9 mouse cellular contexts compared by ENCODE assay signal in the genomic region with DNA sequence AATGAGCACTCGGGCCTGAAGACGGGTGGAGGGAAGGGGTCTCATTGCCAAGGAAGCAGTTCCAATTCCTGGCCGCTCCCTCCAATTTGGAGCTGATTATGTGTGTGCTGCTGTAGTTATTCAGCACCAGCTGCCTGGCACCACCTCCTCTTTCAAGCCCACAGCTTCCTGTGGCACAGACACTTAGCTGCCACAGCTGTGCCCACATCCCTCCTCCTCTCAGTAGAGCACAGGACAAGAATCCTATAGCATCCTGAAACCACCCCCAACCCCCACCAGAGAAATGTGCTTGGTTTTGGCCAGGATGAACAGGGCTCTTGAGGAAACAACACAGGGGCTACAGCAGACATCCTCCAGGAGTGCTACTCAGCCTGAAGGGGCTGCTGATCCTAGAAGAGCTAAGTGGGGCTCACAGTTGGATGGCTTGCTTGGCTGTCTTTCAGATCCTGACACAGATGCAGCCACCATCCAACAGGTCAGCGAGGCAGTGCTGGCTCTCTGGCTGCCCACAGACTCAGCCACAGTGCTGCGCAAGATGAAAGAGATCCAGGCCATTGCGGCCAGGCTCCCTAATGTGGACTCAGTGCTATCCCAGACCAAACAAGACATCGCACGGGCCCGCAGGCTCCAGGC. TPM values are rescaled to one million over a fixed set of nuclear protein-coding genes. Genes with fewer than 3 reads are reported as not detected.
A peak's percentile ranks its signal among the peaks of the same experiment; 100 is the strongest.
DNase-seq lines count a peak whose midpoint lies in the region; ATAC-seq and TF ChIP-seq lines count a peak whose summit lies in the region.
"Had no signal": no experiment of that assay in that cellular context is flagged by ENCODE, and none has a peak within 500 bp of the region (broad histone marks: within the 10 kb centered on the region; RNA-seq: fewer than 3 reads in every experiment).

No protein-coding gene starts in this region.

- H3K4me1 ChIP-seq in hindbrain, embryonic 14.5 days (replicated peaks; ENCODE audit: control insufficient read depth, insufficient read depth, low read length), result 0 out of 2 replicates have a peak, but pooled peaks cover 7% of the 10 kb centered on the region
- no peaks in the 10 kb centered on the region for H3K4me1 ChIP-seq in kidney, adult 2 months (ENCODE audit: control insufficient read depth, insufficient read depth, low read length)

- TF ChIP-seq CTCF in kidney, adult 2 months (conservative IDR thresholded peaks at IDR 0.05; ENCODE audit: insufficient read depth, insufficient read length, low read depth, low read length), result no peak

- DNase-seq in 3134 (ENCODE audit: extremely low read depth, insufficient read length, low spot score), result peak; percentile 62
- DNase-seq in CD4-positive, CD25-positive, alpha-beta regulatory T cell, adult 2 months (ENCODE audit: low read depth, low spot score), result peak; percentile 75
- DNase-seq in hindbrain, embryonic 14.5 days (ENCODE audit: low spot score), result no peak
- DNase-seq in naive thymus-derived CD4-positive, alpha-beta T cell, adult 2 months (ENCODE audit: low read depth), result peak; percentile 76
- no peak for DNase-seq in ovary, postnatal 10 days (ENCODE audit: low spot score)
- no peak for DNase-seq in kidney, adult 2 months
- no peak for DNase-seq in gastrocnemius, postnatal 10 days
- no peak for DNase-seq in adrenal gland, postnatal 36 days

- 77% methylated on average over 9 of the region's 9 CpGs for WGBS in hindbrain, embryonic 14.5 days
- 82% methylated on average over 9 of the region's 9 CpGs for WGBS in kidney, adult 2 months

- H3K9ac ChIP-seq in hindbrain, embryonic 14.5 days, result peak overlapping the region; percentile 34; the same call in 1 of the 2 replicates
- H3K9ac ChIP-seq: neural tube, embryonic 12.5 days had no signal

- H3K4me3 ChIP-seq in hindbrain, embryonic 14.5 days (replicated peaks; ENCODE audit: low read length), result no peak overlapping the region
- H3K4me3 ChIP-seq in kidney, adult 2 months (ENCODE audit: insufficient read depth, low read depth, low read length), result no peak overlapping the region
- H3K4me3 ChIP-seq: neural tube, embryonic 12.5 days had no signal

- no peak overlapping the region for H3K4me2 ChIP-seq in hindbrain, embryonic 14.5 days (replicated peaks)
- H3K4me2 ChIP-seq: neural tube, embryonic 12.5 days had no signal

- H3K27ac ChIP-seq in hindbrain, embryonic 14.5 days, result peak overlapping the region; percentile 26; the same call in 1 of the 2 replicates
- no peak overlapping the region for H3K27ac ChIP-seq in kidney, adult 2 months (ENCODE audit: insufficient read depth, low read depth, low read length)
- H3K27ac ChIP-seq: neural tube, embryonic 12.5 days had no signal

- TF ChIP-seq POLR2A in kidney, adult 2 months (IDR thresholded peaks at IDR 0.05; ENCODE audit: low read depth, low read length), result no peak

- no peaks in the 10 kb centered on the region for H3K36me3 ChIP-seq in hindbrain, embryonic 14.5 days (replicated peaks; ENCODE audit: control insufficient read depth, insufficient read depth)
- H3K36me3 ChIP-seq in kidney, adult 2 months (ENCODE audit: control insufficient read depth, insufficient read depth, low read length), result no peaks in the 10 kb centered on the region
- H3K36me3 ChIP-seq: neural tube, embryonic 12.5 days had no signal

- H3K9me3 ChIP-seq in hindbrain, embryonic 14.5 days (ENCODE audit: control insufficient read depth, low read length), result no peaks in the 10 kb centered on the region
- H3K9me3 ChIP-seq: neural tube, embryonic 12.5 days had no signal

- ATAC-seq in hindbrain, embryonic 14.5 days (ENCODE audit: low FRiP score), result peak; percentile 73; the same call in 1 of the 2 replicates

- no peaks in the 10 kb centered on the region for H3K27me3 ChIP-seq in hindbrain, embryonic 14.5 days (ENCODE audit: control insufficient read depth, insufficient read depth, low read length)
- no peaks in the 10 kb centered on the region for H3K27me3 ChIP-seq in kidney, adult 2 months (replicated peaks; ENCODE audit: control insufficient read depth, insufficient read depth, low read length)
- H3K27me3 ChIP-seq: neural tube, embryonic 12.5 days had no signal

RNA-seq across cellular contexts. Expression of a gene that starts 31.6 kb away (rescaled TPM):
- 39.9 and 45.2 TPM in 2 replicates for polyA plus RNA-seq in hindbrain, embryonic 14.5 days (2014; fragmentation: Nextera tagmentation; extraction: Ambion mirVana)
- 8.2 and 9.0 TPM in 2 replicates for polyA plus RNA-seq in kidney, adult 2 months (2012; rRNA removed)
- under 1 TPM; 0.42 to 0.47 TPM for total RNA-seq in gastrocnemius, postnatal 10 days (2021)
- under 1 TPM; 0.26 TPM for total RNA-seq in adrenal gland, postnatal 36 days (2021)

Comparison
In these comparisons a context has a peak if more than half of its experiments do, and no peak if none do; other contexts are left out.
1. DNase-seq: peak in 3134 (single experiment), CD4-positive, CD25-positive, alpha-beta regulatory T cell, adult 2 months (single experiment) and naive thymus-derived CD4-positive, alpha-beta T cell, adult 2 months (single experiment); none in hindbrain, embryonic 14.5 days (single experiment), ovary, postnatal 10 days (single experiment), kidney, adult 2 months (single experiment), gastrocnemius, postnatal 10 days (single experiment) and adrenal gland, postnatal 36 days (0 of 2).